8 mouse cellular contexts compared by ENCODE assay signal in genomic region chr8:106137218-106137905, GRCm38 (mm10). TPM values are rescaled to one million over a fixed set of nuclear protein-coding genes. Genes with fewer than 3 reads are reported as not detected.
DNase-seq lines count a peak whose midpoint lies in the region; ATAC-seq and TF ChIP-seq lines count a peak whose summit lies in the region.

No protein-coding gene starts in this region.

- peaks cover 13% of the 10 kb centered on the region for H3K36me3 ChIP-seq in erythroblast, embryonic 14.5 days (ENCODE audit: control insufficient read depth)
- H3K36me3 ChIP-seq in E14TG2a.4 (ENCODE audit: insufficient read depth, low read length) = peaks cover 22% of the 10 kb centered on the region
- H3K36me3 ChIP-seq in heart, postnatal 0 days (replicated peaks; ENCODE audit: control insufficient read depth, insufficient read depth, low read length) = no peaks in the 10 kb centered on the region; the same call in 1 of the 2 replicates

- H3K4me3 ChIP-seq in erythroblast, embryonic 14.5 days (replicated peaks) = peak overlapping the region; percentile 56
- peak overlapping the region; percentile 83 for H3K4me3 ChIP-seq in E14TG2a.4 (replicated peaks; ENCODE audit: low read length)
- H3K4me3 ChIP-seq in heart, postnatal 0 days (ENCODE audit: low read depth, low read length) = peak overlapping the region; percentile 67
- H3K4me3 ChIP-seq in lung, adult 2 months (replicated peaks; ENCODE audit: extremely low read depth, low read depth, low read length) = peak overlapping the region; percentile 75

- H3K9ac ChIP-seq in heart, postnatal 0 days (replicated peaks; ENCODE audit: low read depth, low read length) = peak overlapping the region; percentile 50

- TF ChIP-seq POLR2A in lung, adult 2 months (IDR thresholded peaks at IDR 0.05; ENCODE audit: borderline replicate concordance, extremely low read depth, low read depth, low read length) = peak; percentile 81; the same call in 1 of the 2 replicates

- TF ChIP-seq CTCF in E14TG2a.4 (conservative IDR thresholded peaks at IDR 0.05; ENCODE audit: low read length) = no peak
- TF ChIP-seq CTCF in heart, postnatal 0 days (IDR thresholded peaks at IDR 0.05; ENCODE audit: low read depth) = no peak
- TF ChIP-seq CTCF in lung, adult 2 months (IDR thresholded peaks at IDR 0.05; ENCODE audit: insufficient read depth, low read length) = no peak

- ATAC-seq in erythroblast, adult 5-6 weeks (replicated peaks; ENCODE audit: low FRiP score, poor library complexity, severe bottlenecking) = no peak
- ATAC-seq in heart, postnatal 0 days (ENCODE audit: insufficient read depth, low read depth) = no peak

- peaks cover 20% of the 10 kb centered on the region; the same call in 1 of the 2 replicates for H3K9me3 ChIP-seq in erythroblast, embryonic 14.5 days (ENCODE audit: control insufficient read depth, low read length)
- H3K9me3 ChIP-seq in E14TG2a.4 (ENCODE audit: low read length) = no peaks in the 10 kb centered on the region
- H3K9me3 ChIP-seq in heart, postnatal 0 days (replicated peaks; ENCODE audit: control insufficient read depth, low read length) = no peaks in the 10 kb centered on the region

- peaks cover 78% of the 10 kb centered on the region for H3K27me3 ChIP-seq in erythroblast, embryonic 14.5 days (ENCODE audit: control insufficient read depth)
- H3K27me3 ChIP-seq in E14TG2a.4 (ENCODE audit: insufficient read depth, low read length) = peaks cover 40% of the 10 kb centered on the region
- H3K27me3 ChIP-seq in heart, postnatal 0 days (ENCODE audit: control insufficient read depth, insufficient read depth, low read length) = peaks cover 24% of the 10 kb centered on the region

- peak overlapping the region; percentile 30 for H3K27ac ChIP-seq in heart, postnatal 0 days (ENCODE audit: low read depth)

- H3K4me2 ChIP-seq in heart, postnatal 0 days (ENCODE audit: low read depth, low read length) = peak overlapping the region; percentile 76

- DNase-seq in heart, postnatal 0 days (ENCODE audit: low spot score) = no peak
- DNase-seq in lung, adult 2 months = peak; percentile 57
- no peak for DNase-seq in cerebellum, adult 11-12 months
- no peak for DNase-seq in right cerebral cortex, postnatal 14 days
- DNase-seq in frontal cortex, adult 2 months (ENCODE audit: extremely low spot score in 1 of 2, low spot score in 1 of 2) = no peak

- TF ChIP-seq EP300 in heart, postnatal 0 days (IDR thresholded peaks at IDR 0.05; ENCODE audit: low read depth) = no peak

- 7% methylated on average over 22 of the region's 22 CpGs for WGBS in heart, postnatal 0 days
- WGBS in lung, adult 2 months = 12% methylated on average over 22 of the region's 22 CpGs

- H3K4me1 ChIP-seq in erythroblast, embryonic 14.5 days (ENCODE audit: control insufficient read depth) = peaks cover 31% of the 10 kb centered on the region
- peaks cover 80% of the 10 kb centered on the region for H3K4me1 ChIP-seq in E14TG2a.4 (replicated peaks; ENCODE audit: low read depth, low read length)
- peaks cover 18% of the 10 kb centered on the region for H3K4me1 ChIP-seq in heart, postnatal 0 days (ENCODE audit: control insufficient read depth, insufficient read depth)
- H3K4me1 ChIP-seq in lung, adult 2 months (ENCODE audit: control insufficient read depth, insufficient read depth, low read length) = peaks cover 10% of the 10 kb centered on the region; the same call in 1 of the 2 replicates

RNA-seq across cellular contexts. Expression of gene Esrp2, which starts 0.6 kb away (rescaled TPM):
- 0.02 TPM in 1 of 2 replicates, not detected in the other for polyA plus RNA-seq in erythroblast, embryonic 14.5 days (2012)
- not detected in 2 replicates for total RNA-seq in erythroblast, adult 5-6 weeks (2015; ENCODE audit: low replicate concordance)
- total RNA-seq in erythroblast, adult 5-6 weeks (2017; ENCODE audit: low replicate concordance) = not detected in 2 replicates
- total RNA-seq in heart, postnatal 0 days (2014; rRNA removed; ENCODE audit: low replicate concordance) = 9.8 and 10.6 TPM in 2 replicates
- polyA plus RNA-seq in heart, postnatal 0 days (2015; fragmentation: Nextera tagmentation; extraction: Ambion mirVana) = 0.27 and 0.31 TPM in 2 replicates
- polyA plus RNA-seq in lung, adult 2 months (2012; rRNA removed) = 40.1 and 47.0 TPM in 2 replicates
- polyA plus RNA-seq in frontal cortex, adult 2 months (2012; rRNA removed) = 0.21 and 0.24 TPM in 2 replicates

RNA-seq across cellular contexts. Expression of gene Pla2g15, which starts 12.8 kb away (rescaled TPM):
- polyA plus RNA-seq in erythroblast, embryonic 14.5 days (2012) = 0.10 and 0.11 TPM in 2 replicates
- total RNA-seq in erythroblast, adult 5-6 weeks (2015; ENCODE audit: low replicate concordance) = 5.2 and 6.3 TPM in 2 replicates
- 3.1 and 5.4 TPM in 2 replicates for total RNA-seq in erythroblast, adult 5-6 weeks (2017; ENCODE audit: low replicate concordance)
- 4.5 and 4.7 TPM in 2 replicates for total RNA-seq in heart, postnatal 0 days (2014; rRNA removed; ENCODE audit: low replicate concordance)
- polyA plus RNA-seq in heart, postnatal 0 days (2015; fragmentation: Nextera tagmentation; extraction: Ambion mirVana) = 5.0 and 5.4 TPM in 2 replicates
- polyA plus RNA-seq in lung, adult 2 months (2012; rRNA removed) = 24.8 and 28.3 TPM in 2 replicates
- polyA plus RNA-seq in frontal cortex, adult 2 months (2012; rRNA removed) = 17.6 and 17.7 TPM in 2 replicates

RNA-seq across cellular contexts. Expression of gene Slc7a6, which starts 31.3 kb away (rescaled TPM):
- 0.03 and 0.06 TPM in 2 replicates for polyA plus RNA-seq in erythroblast, embryonic 14.5 days (2012)
- 2.5 and 3.8 TPM in 2 replicates for total RNA-seq in erythroblast, adult 5-6 weeks (2015; ENCODE audit: low replicate concordance)
- 2.2 and 2.5 TPM in 2 replicates for total RNA-seq in erythroblast, adult 5-6 weeks (2017; ENCODE audit: low replicate concordance)
- total RNA-seq in heart, postnatal 0 days (2014; rRNA removed; ENCODE audit: low replicate concordance) = 15.6 and 18.6 TPM in 2 replicates
- 15.4 and 18.2 TPM in 2 replicates for polyA plus RNA-seq in heart, postnatal 0 days (2015; fragmentation: Nextera tagmentation; extraction: Ambion mirVana)
- polyA plus RNA-seq in lung, adult 2 months (2012; rRNA removed) = 16.5 and 17.3 TPM in 2 replicates
- 30.3 and 31.7 TPM in 2 replicates for polyA plus RNA-seq in frontal cortex, adult 2 months (2012; rRNA removed)

Comparison
In these comparisons a context has a peak if more than half of its experiments do, and no peak if none do; other contexts are left out.
1. RNA of gene Esrp2, which starts 0.6 kb away (polyA plus RNA-seq): 40.1 to 47.0 TPM in lung, adult 2 months; 0.27 to 0.31 TPM in heart, postnatal 0 days, 0.21 to 0.24 TPM in frontal cortex, adult 2 months and 0.02 TPM in erythroblast, embryonic 14.5 days; every median in the first group is over 10 times any median in the second.
2. RNA of gene Slc7a6, which starts 31.3 kb away (polyA plus RNA-seq): 30.3 to 31.7 TPM in frontal cortex, adult 2 months, 15.4 to 18.2 TPM in heart, postnatal 0 days and 16.5 to 17.3 TPM in lung, adult 2 months; 0.03 to 0.06 TPM in erythroblast, embryonic 14.5 days; every median in the first group is over 10 times any median in the second.
3. Peak in every context shown above with its lines, with median percentiles within 50 percentile points of each other: H3K4me3 ChIP-seq.